Mouse (Mus musculus): ENCODE measurements around the gene Habp2. TPM values are rescaled to one million over a fixed set of nuclear protein-coding genes. Genes with fewer than 3 reads are reported as not detected.

Habp2 gene
- total and polyA plus RNA-seq, 3 experiments = not detected

DNA sequence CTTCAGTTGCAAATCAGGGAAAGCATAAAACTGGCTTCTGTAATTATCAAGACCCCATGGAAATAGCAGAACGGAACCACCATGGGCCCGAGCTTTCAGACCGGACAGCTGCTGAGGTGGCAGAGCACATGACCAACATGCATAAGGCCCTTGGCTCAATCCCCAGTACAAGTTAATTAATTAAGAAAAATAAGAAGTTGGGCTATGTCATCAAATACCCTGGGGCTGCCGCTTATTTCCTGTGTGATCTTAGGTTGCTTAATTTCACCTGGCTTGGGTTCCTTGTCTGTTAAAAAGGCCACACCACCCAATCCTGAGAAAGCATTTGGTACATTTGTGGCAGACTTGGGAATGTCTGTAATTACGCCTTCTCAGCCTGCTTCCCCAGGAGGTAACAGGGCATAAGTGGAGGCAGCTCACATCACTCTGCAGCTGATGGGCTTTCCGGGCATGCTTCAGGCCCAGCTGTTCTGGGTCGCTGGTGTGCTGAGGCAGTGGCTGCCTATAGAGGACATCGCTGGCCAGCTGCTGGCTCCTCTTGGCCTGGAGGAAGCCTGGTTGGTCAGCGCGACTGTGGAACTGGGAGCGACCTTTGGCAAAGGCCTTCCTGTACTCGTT, 34.5 kb downstream of the Habp2 start:
- no peak overlapping the region for H3K9ac ChIP-seq (ENCODE audit: insufficient read depth, low read depth)
- no peak overlapping the region for H3K27ac ChIP-seq (ENCODE audit: insufficient read depth, low read depth)
- in situ Hi-C loops (cut with MboI; ENCODE audit: low pct_ligation_motif_present, low pct_unique_long_range_greater_than_20kb, low sequenced_read_pairs) = no loop called here
- H3K79me2 ChIP-seq (replicated peaks; ENCODE audit: control insufficient read depth, extremely low read depth, insufficient read depth, poor library complexity, severe bottlenecking) = no peaks in the 10 kb centered on the region
- H3K27me3 ChIP-seq (replicated peaks) = peaks cover 82% of the 10 kb centered on the region
- no peak overlapping the region for H3K4me2 ChIP-seq (ENCODE audit: insufficient read depth, low read depth, poor library complexity, severe bottlenecking)
- no peak for DNase-seq (ENCODE audit: extremely low read depth)
- H3K36me3 ChIP-seq (replicated peaks in 1 of 2; ENCODE audit: control insufficient read depth in 1 of 2, insufficient read depth in 1 of 2, low read length in 1 of 2) = no peaks in the 10 kb centered on the region
- no peak for TF ChIP-seq RAD21 (IDR thresholded peaks at IDR 0.05; ENCODE audit: low read depth, low read length)
- TF ChIP-seq ETS1 (conservative IDR thresholded peaks at IDR 0.05; ENCODE audit: low read depth, low read length) = no peak
- TF ChIP-seq MAFK (IDR thresholded peaks at IDR 0.05; ENCODE audit: insufficient replicate concordance, low read length) = no peak
- TF ChIP-seq ELF1 (IDR thresholded peaks at IDR 0.05; ENCODE audit: low read depth, low read length) = no peak
- TF ChIP-seq NRF1 (IDR thresholded peaks at IDR 0.05; ENCODE audit: low read depth, low read length) = no peak
- no peak for TF ChIP-seq MAZ (IDR thresholded peaks at IDR 0.05; ENCODE audit: low read depth, low read length)
- no peak for TF ChIP-seq USF1 (IDR thresholded peaks at IDR 0.05; ENCODE audit: low read depth, low read length)
- TF ChIP-seq EP300 (IDR thresholded peaks at IDR 0.05; ENCODE audit: low read length) = no peak
- no peak for TF ChIP-seq BHLHE40 (IDR thresholded peaks at IDR 0.05; ENCODE audit: low read depth, low read length)
- no peak for TF ChIP-seq UBTF (IDR thresholded peaks at IDR 0.05; ENCODE audit: low read depth, low read length)
- TF ChIP-seq NELFE (IDR thresholded peaks at IDR 0.05; ENCODE audit: low read depth, low read length) = no peak
- no peak for TF ChIP-seq GABPA (IDR thresholded peaks at IDR 0.05; ENCODE audit: insufficient replicate concordance, low read depth, low read length)
- no peak for TF ChIP-seq SIN3A (IDR thresholded peaks at IDR 0.05; ENCODE audit: low read length)
- TF ChIP-seq USF2 (conservative IDR thresholded peaks at IDR 0.05; ENCODE audit: low read depth, low read length) = no peak
- TF ChIP-seq ZKSCAN1 (IDR thresholded peaks at IDR 0.05; ENCODE audit: borderline replicate concordance, low read depth, low read length) = no peak
- TF ChIP-seq MXI1 (IDR thresholded peaks at IDR 0.05; ENCODE audit: low read depth, low read length) = no peak
- TF ChIP-seq JUN (IDR thresholded peaks at IDR 0.05; ENCODE audit: insufficient read depth, low read depth, low read length) = no peak
- no peak overlapping the region for H3K4me3 ChIP-seq (replicated peaks in 1 of 3; ENCODE audit: low read depth in 2 of 3, low read length in 2 of 3, poor library complexity in 1 of 3)
- dilution Hi-C loops (cut with MboI; ENCODE audit: extremely low pct_ligation_motif_present, extremely low pct_unique_long_range_greater_than_20kb, low sequenced_read_pairs) = no loop called here
- H3K9me3 ChIP-seq (replicated peaks; ENCODE audit: low read length) = no peaks in the 10 kb centered on the region
- H3K4me1 ChIP-seq (ENCODE audit: control insufficient read depth in 1 of 2, insufficient read depth in 2 of 2) = no peaks in the 10 kb centered on the region

GRCm38 (mm10) chr19:56325676-56326075, 38.7 kb downstream of the Habp2 start:
- H3K4me2 ChIP-seq (ENCODE audit: insufficient read depth, low read depth, poor library complexity, severe bottlenecking) = no peak overlapping the region
- dilution Hi-C loops (cut with MboI; ENCODE audit: extremely low pct_ligation_motif_present, extremely low pct_unique_long_range_greater_than_20kb, low sequenced_read_pairs) = no loop called here
- H3K9me3 ChIP-seq (replicated peaks; ENCODE audit: low read length) = no peaks in the 10 kb centered on the region
- DNase-seq (ENCODE audit: extremely low read depth) = no peak
- no peak overlapping the region for H3K4me3 ChIP-seq (replicated peaks in 1 of 3; ENCODE audit: low read depth in 2 of 3, low read length in 2 of 3, poor library complexity in 1 of 3)
- no peaks in the 10 kb centered on the region for H3K4me1 ChIP-seq (ENCODE audit: control insufficient read depth in 1 of 2, insufficient read depth in 2 of 2)
- H3K36me3 ChIP-seq (replicated peaks in 1 of 2; ENCODE audit: control insufficient read depth in 1 of 2, insufficient read depth in 1 of 2, low read length in 1 of 2) = no peaks in the 10 kb centered on the region
- H3K79me2 ChIP-seq (replicated peaks; ENCODE audit: control insufficient read depth, extremely low read depth, insufficient read depth, poor library complexity, severe bottlenecking) = no peaks in the 10 kb centered on the region
- H3K9ac ChIP-seq (ENCODE audit: insufficient read depth, low read depth) = no peak overlapping the region
- no peak for TF ChIP-seq USF2 (conservative IDR thresholded peaks at IDR 0.05; ENCODE audit: low read depth, low read length)
- no peak for TF ChIP-seq SMC3 (IDR thresholded peaks at IDR 0.05; ENCODE audit: low read depth, low read length)
- no peak for TF ChIP-seq MYC (IDR thresholded peaks at IDR 0.05; ENCODE audit: low read depth, low read length)
- no peak for TF ChIP-seq ZKSCAN1 (IDR thresholded peaks at IDR 0.05; ENCODE audit: borderline replicate concordance, low read depth, low read length)
- TF ChIP-seq PAX5 (IDR thresholded peaks at IDR 0.05; ENCODE audit: low read length) = no peak
- TF ChIP-seq GABPA (IDR thresholded peaks at IDR 0.05; ENCODE audit: insufficient replicate concordance, low read depth, low read length) = no peak
- no peak for TF ChIP-seq ZMIZ1 (IDR thresholded peaks at IDR 0.05; ENCODE audit: low read depth, low read length)
- no peak for TF ChIP-seq CTCF (conservative IDR thresholded peaks at IDR 0.05 in 1 of 2, IDR thresholded peaks at IDR 0.05 in 1 of 2; ENCODE audit: low read depth in 2 of 2, low read length in 2 of 2)
- TF ChIP-seq NELFE (IDR thresholded peaks at IDR 0.05; ENCODE audit: low read depth, low read length) = no peak
- TF ChIP-seq ETS1 (conservative IDR thresholded peaks at IDR 0.05; ENCODE audit: low read depth, low read length) = no peak
- TF ChIP-seq JUND (conservative IDR thresholded peaks at IDR 0.05; ENCODE audit: low read depth, low read length) = no peak
- TF ChIP-seq RAD21 (IDR thresholded peaks at IDR 0.05; ENCODE audit: low read depth, low read length) = no peak
- no peak for TF ChIP-seq UBTF (IDR thresholded peaks at IDR 0.05; ENCODE audit: low read depth, low read length)
- no peak for TF ChIP-seq KAT2A (IDR thresholded peaks at IDR 0.05; ENCODE audit: insufficient replicate concordance, low read length)
- TF ChIP-seq TCF12 (IDR thresholded peaks at IDR 0.05; ENCODE audit: low read depth, low read length) = no peak
- no peak overlapping the region for H3K27ac ChIP-seq (ENCODE audit: insufficient read depth, low read depth)
- in situ Hi-C loops (cut with MboI; ENCODE audit: low pct_ligation_motif_present, low pct_unique_long_range_greater_than_20kb, low sequenced_read_pairs) = no loop called here
- H3K27me3 ChIP-seq (replicated peaks) = peaks cover 79% of the 10 kb centered on the region

All from CH12.LX (cell line).